Mouse (Mus musculus) cortical plate, adult 2 months (tissue): ENCODE results near the gene Imp3.

Experiments used
- CTCF ChIP-seq: fragments of 200-500 bp; IDR thresholded peaks from 2 replicates; pipeline ENCODE4 v1.5.1; 2011; ENCODE audit warnings: mild to moderate bottlenecking, control low read depth, low read length; ENCODE audit not compliant: insufficient read depth; ENCODE audit errors: extremely low read depth
- POLR2A ChIP-seq: fragments of 200-500 bp; IDR thresholded peaks from 2 replicates; pipeline ENCODE4 v1.6.1; 2011; ENCODE audit warnings: mild to moderate bottlenecking, low read length, control low read depth; ENCODE audit not compliant: insufficient read depth; ENCODE audit errors: extremely low read depth

- TF ChIP-seq POLR2A: no peak
- TF ChIP-seq CTCF: no peak
Observed at GRCm38 (mm10) chr9:56903662-56904061, 33.6 kb upstream of the Imp3 start.
